Mouse (Mus musculus): ENCODE results near the gene Tlcd2.
"Not testable (repeated sequence)": the region's sequence is repeated elsewhere in the genome, so short reads cannot be mapped to it uniquely, and the experiment has no call there.

The Tlcd2 gene

DNA sequence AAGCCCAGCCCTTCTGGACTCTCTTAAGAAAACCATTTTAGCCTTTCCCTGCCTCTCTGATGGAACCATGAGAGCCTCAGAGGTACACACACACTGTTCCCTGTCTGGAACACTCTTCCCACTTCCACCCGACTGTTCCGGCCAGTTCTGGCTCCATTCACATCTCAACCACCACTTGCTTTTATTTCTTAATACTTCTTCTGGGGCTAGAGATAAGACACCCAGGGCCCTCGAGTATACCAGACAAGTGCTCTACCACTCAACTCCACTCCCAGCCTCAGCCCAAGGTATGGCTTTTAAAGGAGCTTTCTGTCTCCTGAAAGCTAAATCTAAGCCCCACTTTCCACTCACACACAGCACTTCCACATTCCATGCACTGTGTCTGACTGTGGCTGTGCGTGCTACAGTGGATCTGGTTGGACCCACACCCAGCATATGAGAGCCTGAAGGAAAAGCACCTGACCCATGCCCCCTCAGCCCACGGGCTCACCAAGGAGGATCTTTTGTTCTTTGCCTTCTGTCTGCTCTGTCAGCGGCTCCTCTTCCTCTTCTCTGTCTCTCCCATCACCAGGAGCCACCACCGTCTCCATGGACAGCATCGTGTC lies 11.1 kb upstream of the Tlcd2 start:
- DNase-seq (ENCODE audit: low read depth), result no peak

DNA sequence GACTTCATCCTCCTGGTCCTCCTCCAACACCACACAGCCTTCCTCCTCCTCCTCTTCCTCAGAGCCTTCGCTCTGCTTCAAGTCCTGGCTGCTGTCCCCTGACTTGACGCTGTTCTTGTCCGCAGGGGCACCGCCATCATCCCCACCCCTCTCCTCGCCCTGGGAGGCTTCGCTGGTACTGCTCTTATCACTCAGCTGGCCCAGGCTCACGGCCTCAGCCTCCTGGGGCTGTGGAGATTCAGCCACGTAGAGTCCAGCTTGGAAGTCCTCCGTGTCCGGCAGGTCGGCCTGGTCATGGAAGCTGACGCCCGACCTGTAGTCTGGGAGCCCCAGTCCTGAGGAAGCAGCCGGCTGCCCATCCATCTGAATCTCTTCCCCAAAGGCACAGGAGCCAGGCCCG lies 10.6 kb upstream of the Tlcd2 start:
- DNase-seq (ENCODE audit: low read depth), result no peak

DNA sequence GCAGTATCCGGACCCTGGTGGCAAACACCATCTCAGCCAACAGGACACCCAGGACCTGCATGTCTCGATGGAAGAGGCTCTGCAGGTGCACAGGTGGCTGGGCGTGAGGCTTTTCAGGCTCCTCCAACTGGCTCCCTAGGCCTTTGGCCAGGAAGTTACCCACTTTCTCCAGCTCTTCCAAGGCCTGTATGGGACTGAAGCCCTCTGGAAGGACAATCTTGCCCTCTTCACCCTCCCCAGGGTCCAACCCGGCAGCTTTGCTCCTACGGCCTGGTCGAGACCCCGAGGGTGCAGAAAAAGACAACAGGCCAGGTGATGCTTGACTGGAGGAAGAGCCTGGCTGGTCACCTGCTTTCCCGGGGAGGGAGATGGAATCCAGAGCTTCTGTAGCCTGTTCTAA lies 9.4 kb upstream of the Tlcd2 start:
- DNase-seq (ENCODE audit: low read depth), result no peak

DNA sequence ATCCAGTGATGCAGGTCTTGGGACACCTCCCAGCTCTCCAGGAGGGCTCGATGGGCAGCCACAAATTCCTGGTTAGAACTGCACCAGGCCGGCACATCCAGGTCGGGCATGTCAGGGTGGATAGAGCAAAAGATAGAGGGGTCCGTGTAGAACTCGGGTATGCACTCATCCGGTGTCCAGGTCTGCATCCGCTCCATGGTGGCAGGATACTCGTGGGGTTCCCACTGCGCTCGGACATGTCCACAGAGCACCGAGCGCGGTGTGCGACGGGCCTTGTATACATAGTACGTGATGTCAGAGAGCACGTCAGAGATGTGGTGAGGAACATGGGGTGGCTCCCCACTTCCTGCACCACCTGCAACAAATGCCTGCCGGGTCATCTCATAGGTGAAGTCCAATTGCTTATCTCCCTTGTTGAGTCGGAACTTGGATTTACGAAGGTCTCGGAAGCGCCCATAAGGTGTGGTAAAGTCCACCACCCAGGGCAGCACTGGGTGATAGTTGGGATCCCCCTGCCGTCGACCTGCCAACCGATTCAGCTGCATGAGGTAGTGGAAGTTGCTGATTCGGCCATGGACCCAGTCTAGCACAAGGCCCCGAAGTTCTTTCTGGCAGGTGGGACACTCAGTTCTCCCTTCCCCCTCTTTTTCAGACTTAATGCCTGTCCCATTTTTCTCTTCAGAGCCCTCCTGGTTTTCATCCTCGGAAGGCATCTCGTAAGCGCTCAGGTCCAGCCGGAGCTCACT lies 8.5 kb upstream of the Tlcd2 start:
- DNase-seq (ENCODE audit: low read depth), result no peak

- DNase-seq (ENCODE audit: low read depth), result peak; percentile 92
Observed at GRCm38 (mm10) chr11:75453991-75454930, 7.3 kb upstream of the Tlcd2 start, which contains the start of gene Wdr81. Gene Wdr81, minus strand, starts transcription at chr11:75454717.

DNA sequence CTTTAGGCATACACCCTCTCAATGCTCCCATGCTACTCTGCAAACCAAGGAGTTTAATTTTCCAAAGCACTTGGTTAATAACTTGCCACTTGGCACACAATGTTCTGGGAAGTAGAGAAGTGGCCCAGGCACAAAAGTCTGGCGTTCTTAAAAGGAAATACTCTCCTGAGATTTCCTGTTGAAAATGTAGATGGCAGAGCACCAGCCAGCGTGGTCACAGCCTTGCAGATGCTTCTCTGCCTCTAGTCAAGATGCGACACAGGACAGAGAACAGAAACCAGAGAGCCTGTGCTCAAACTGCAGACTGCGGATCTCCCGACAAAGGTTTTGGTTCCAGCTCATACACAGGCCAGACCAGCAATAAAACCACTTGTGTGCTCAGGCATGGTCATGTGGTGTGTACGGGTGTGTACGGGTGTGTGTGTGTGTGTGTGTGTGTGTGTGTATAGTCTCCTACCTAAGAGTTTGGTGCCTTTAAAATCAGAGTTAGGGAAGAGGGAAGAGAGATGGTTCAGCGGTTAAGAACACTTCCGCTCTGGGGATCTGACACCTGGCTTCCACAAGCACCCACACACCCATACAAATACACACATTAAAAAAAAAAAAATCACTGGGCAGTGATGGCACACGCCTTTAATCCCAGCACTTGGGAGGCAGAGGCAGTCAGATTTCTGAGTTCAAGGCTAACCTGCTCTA lies 6.3 kb upstream of the Tlcd2 start:
- no peak for DNase-seq (ENCODE audit: low read depth)

DNA sequence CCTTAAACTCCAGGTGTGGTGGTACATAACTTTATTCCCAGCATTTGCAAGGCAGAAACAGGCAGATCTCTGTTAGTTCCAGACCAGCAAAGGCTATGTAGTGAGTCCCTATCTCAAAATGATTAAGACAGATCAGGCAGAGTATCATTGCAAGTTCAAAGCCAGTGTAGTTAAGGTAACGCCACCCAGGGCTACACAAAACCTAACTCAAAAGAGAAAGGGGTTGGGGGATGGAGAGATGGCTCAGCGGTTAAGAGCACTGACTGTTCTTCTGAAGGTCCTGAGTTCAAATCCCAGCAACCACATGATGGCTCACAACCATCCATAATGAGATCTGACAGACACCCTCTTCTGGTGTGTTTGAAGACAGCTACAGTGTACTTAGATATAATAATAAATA lies 5.5 kb upstream of the Tlcd2 start:
- not testable (repeated sequence) for DNase-seq (ENCODE audit: low read depth)

- no peak for DNase-seq (ENCODE audit: low read depth)
Observed at GRCm38 (mm10) chr11:75456440-75456871, 5.1 kb upstream of the Tlcd2 start.

DNA sequence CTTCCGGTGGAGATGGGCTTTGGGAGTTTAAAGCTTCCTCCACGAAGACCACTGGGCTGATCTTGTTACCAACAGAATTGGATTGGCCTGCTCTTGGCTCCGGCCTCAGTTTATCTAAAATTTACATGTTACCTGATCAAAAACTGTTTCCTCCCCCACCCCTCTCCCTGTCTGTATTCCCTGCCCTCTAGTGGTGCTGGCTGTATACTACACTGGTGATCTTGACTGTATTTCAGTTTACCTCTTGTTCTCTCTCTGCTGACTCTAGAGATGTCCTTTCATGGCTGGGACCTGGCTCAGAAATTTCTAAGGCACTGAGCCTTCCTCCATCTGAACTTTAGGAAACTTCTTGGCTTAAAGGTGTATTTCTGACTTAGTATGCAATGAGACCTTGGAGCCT lies 3.3 kb upstream of the Tlcd2 start:
- peak; percentile 81 for DNase-seq (ENCODE audit: low read depth)

DNA sequence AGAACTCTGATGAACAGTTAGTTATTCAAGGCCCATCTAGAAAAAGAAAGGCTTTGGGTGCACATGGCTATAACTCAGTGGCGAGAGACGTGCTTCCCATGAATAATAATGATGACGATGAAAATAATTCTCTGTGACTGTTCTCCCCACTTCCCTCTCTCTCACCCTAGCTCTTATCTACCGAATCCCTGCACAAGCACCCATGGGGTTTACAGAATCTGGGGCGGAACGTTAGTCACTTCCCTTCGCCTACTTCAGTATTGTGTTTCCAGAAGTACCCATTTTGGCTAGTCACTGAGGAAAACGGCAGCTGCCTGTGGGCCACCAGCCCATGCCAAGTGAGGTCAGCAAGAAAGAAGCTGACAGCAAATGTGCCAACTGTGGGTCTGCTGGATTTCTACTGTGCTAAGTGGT lies 2.9 kb upstream of the Tlcd2 start:
- DNase-seq (ENCODE audit: low read depth), result peak; percentile 71

GRCm38 (mm10) chr11:75459141-75459711 lies 2.3 kb upstream of the Tlcd2 start:
- peak; percentile 63 for DNase-seq (ENCODE audit: low read depth)

DNA sequence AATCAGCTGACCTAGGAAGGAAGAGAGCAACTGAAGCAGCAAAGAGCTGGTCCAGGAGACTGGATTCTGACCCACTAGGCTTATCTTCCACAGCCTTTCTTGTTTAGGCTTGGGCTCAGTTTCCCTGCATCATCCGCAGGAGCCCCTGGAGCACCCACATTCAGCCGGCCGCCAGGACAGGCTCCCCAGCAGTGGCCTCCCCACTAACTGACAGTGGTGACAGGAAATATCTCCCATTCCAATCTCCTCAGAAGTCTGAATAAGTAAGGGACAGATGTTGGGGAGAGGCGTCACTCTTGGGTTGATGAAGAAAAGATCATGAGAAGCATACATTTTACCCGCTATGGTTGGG lies 1.8 kb upstream of the Tlcd2 start:
- DNase-seq (ENCODE audit: low read depth), result no peak

DNA sequence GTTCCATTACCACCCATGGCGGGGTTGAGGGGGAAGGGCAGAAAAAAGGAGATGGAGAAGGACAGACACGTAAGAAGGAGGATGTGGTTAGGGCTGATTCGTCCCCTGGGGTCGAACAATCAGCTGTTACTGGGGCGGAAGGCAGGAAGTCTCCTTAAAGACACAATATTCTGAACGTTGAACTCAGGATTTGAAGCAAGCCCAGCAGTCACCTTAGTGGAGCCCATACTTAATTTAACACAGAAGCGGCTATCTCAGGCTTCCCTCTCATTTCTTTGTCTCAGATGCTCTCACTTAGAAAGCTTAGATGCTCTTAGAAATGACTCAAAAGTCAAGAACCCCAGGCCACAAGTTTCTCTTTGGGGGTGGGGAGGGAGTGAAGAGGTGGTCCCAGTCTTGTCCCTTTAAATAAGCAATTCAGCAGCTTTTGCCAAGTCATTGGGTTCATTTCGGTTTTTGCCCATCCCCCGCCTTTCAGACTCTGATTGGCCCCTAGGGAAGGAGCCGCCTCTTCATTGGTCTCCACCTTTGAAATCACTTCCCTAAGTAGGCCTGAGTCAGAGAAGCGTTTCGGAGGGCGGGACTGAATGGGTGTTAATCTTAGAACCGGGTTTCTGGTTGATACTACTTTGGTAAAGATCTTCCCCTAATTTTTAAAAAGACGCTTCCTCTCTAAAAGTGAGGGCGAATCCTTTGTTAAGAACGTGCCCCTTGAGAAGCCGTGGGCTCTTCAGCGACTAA lies 1.2 kb upstream of the Tlcd2 start:
- DNase-seq (ENCODE audit: low read depth), result peak; percentile 96

- no peak for DNase-seq (ENCODE audit: low read depth)
Observed at GRCm38 (mm10) chr11:75461743-75462252, 283 bp downstream of the Tlcd2 start.

- DNase-seq (ENCODE audit: low read depth), result peak; percentile 95
Observed at GRCm38 (mm10) chr11:75462253-75462783, 803 bp downstream of the Tlcd2 start.

GRCm38 (mm10) chr11:75462865-75463336 lies 1.4 kb downstream of the Tlcd2 start:
- DNase-seq (ENCODE audit: low read depth), result peak; percentile 99

GRCm38 (mm10) chr11:75463624-75464023 lies 2.1 kb downstream of the Tlcd2 start:
- DNase-seq (ENCODE audit: low read depth), result no peak

GRCm38 (mm10) chr11:75464417-75464816 lies 2.9 kb downstream of the Tlcd2 start:
- no peak for DNase-seq (ENCODE audit: low read depth)

DNA sequence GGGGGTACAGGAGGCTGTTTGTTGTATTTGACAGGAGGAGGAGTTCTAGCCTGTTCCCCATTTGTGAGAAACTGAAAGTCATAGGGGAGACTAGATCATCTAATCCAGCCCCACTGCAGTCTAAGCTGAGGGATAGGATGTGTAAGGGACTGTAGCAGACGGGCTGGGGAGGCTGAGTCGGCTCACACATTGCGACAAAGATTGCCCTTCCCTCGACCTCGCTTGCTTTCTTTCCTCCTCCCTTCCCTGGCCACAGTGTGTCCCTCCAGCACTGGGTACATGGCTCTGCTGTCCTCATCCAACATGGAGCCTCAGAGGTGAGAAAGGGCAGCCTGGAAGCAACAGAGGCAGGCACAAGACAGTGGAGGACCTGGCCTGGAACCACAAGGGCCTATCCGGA lies 3.5 kb downstream of the Tlcd2 start:
- DNase-seq (ENCODE audit: low read depth), result no peak

All from NIH3T3 (cell line).